Mouse (Mus musculus): ENCODE measurements around the gene Dmrtc1a. TPM values are rescaled to one million over a fixed set of nuclear protein-coding genes. Genes with fewer than 3 reads are reported as not detected.
"Not testable (repeated sequence)": the region's sequence is repeated elsewhere in the genome, so short reads cannot be mapped to it uniquely, and the experiment has no call there.

The Dmrtc1a gene
- total RNA-seq (2021), result under 1 TPM in 1 of 2 experiments, not detected in 1; 0.31 TPM

DNA sequence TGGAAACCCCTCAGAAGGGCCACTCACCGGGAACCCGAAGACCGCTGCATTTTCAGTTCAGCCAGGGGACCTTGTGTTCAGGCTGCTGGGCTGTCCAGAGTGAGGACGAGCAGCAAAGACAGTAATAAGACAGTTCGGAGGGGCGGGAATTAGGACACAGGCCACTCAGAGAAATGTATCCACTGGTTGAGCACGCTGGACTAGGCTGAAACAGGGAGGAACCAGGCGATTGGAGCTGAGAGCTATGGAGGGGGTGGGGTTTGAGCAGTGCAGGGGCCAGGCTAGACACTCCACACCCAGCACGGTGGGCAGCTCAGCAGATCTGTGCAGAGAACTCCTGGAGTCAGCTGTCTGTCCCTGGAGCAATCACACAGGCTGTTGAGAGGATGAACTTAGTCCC lies at the start of gene Dmrtc1a, which contains the start of gene 1700011M02Rik:
Gene Dmrtc1a, minus strand, starts transcription at position 101 of the 400 bp plus-strand sequence.
Gene 1700011M02Rik, plus strand, starts transcription at position 319 of the 400 bp plus-strand sequence.
- not testable (repeated sequence) for DNase-seq

DNA sequence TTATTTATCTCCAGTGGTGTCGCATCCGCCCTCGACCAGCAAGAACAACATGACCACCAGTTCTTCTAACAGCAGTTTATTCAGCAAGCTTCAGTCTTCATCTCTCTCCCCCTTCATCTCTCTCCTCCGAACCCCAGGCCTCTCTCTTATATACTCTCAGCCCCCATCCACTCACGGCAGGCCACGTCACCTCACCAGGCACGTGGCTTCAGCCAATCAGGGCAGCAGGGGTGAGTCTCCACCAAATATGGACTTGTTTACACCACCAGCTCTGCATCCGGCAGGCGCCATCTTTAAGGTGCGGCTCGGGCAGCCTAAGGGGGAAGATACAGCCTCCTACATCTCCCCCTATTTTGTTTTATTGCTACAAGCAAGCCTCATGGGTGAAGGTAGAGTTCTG lies 41.6 kb upstream of the Dmrtc1a start:
- not testable (repeated sequence) for DNase-seq

DNA sequence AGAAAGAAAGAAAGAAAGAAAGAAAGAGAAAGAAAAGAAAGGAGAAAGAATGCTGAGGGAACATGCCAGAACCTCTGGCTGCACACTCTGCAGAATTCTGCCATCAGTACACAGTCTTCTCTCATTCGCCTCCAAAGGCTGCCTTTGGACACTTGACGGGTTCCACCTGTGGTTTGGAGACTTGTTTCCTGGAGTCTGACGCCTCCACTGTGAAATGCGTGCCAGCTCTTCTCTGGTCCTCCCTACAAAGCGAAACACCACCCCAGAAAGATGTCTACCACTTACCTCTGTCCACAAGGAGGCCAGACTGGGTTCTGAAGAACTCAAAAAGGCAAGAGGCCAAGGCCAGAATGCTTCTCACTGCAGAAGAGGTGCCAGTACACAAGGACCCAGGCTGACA lies 28.3 kb upstream of the Dmrtc1a start:
- DNase-seq, result no peak

- no peak for DNase-seq
Measured at GRCm38 (mm10) chrX:102934395-102934764, 25.9 kb upstream of the Dmrtc1a start.

DNA sequence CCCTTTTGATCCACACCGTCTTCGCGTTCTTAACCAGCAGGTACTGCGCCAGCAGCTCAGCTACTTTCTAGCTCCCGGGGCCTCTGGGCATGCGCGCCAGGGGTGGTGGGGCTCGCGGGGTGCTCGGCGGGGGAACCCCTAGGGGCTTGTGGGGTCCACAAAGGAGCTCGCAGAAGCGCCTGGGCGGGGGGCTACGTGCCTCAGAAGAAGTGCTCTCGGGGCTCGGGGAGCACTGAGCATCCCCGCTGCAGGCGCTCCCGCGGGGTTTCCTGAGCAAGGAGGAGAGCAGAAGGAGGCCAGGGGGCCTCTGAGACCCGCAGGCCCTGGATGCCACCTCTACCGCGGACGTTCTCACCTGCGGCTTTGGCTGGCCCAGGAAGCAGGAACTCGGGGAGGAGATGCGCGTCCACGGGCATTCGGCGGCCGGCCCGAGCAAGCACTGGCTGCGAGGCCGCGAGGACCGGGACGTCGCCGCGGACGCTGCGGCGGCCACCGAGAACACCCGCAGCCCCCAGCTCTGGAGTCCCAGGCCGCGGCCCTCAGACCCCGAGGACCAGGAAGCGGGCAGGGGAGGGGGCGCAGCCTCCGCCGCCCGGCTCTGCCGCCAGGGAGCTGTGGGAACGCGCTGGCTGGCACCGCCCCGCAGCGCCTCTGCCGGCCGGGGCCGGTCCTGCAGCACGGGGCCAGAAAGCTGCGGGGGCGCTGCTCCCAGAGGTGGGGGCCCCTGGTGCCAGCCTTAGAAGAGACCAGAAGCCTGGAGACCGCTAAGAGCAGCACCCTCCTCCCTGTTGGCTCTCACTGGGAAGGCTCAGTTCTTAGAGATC lies 25.3 kb upstream of the Dmrtc1a start:
- peak; percentile 33 for DNase-seq

DNA sequence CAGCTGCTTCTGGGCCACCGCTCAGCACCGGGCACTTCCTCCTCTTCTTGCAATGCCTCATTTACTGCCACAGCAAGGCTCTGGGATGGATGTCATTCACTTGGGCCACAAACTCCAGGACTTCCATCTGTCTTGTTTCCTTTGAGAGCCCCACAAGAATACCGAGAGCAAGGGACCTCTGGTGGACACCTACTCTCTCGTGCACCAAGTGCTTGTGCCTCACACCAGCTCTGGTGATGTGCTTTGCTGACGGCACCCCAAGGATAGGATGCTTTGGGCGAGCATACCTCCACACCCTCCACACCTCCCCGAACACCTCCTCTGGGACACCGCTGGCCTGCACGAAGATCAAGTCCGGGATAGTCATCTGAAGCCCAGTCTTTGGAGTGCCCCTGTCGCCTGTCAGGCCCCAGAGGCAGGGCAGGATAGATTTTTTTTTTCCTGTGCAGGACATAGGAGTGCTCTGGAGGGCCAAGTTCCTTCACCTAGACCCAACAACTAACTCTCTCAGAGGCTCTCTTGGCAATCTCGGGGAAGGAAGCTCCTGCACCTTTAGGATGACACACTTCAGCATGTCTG lies 24.6 kb upstream of the Dmrtc1a start:
- no peak for DNase-seq

DNA sequence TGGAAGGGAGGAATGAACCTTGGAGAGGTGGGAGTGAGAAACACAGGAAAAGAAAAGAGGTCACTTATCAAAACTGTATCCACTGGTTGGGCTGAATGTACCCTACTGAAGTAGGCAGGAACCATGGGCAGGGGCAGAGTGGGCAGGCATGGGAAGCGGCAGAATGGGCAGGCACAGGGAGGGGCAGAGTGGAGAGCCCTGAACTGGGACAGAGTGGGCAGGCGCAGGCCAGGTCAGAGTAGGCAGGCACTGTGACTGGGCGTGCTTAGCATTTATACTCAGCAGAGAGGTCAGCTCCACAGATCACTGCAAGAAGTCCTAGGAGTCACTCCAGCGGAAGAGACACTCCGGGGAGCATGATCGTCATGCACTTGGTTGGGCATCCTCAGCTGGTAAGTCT lies 19.6 kb upstream of the Dmrtc1a start, which contains the start of gene 1700018G05Rik:
Gene 1700018G05Rik, plus strand, starts transcription at position 301 of the 400 bp plus-strand sequence.
- not testable (repeated sequence) for DNase-seq

- DNase-seq, result peak; percentile 50
Measured at GRCm38 (mm10) chrX:102926707-102927106, 18.2 kb upstream of the Dmrtc1a start.

- DNase-seq, result not testable (repeated sequence)
Measured at GRCm38 (mm10) chrX:102914823-102915222, 6.3 kb upstream of the Dmrtc1a start.

DNA sequence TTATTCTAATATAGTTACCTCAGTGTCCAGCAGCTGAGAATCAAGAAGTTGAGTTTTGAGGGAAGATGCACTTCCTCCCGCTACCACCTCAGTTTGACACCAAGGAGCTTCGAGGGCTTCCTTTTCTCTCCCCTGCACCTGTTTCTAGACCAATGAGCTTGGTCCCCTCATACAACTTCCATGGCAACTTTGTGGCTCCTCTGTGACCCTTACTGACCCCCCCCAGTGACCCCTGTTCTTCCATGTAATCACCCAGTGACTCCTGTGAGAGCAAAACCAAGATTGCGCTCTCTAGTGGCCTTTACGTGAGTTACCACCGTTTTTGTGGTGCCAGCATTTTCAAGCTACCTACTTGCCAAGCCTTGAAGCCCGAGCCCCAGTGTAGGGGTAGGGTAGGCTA lies 40.6 kb downstream of the Dmrtc1a start, which contains the start of gene 1700031F05Rik:
Gene 1700031F05Rik, minus strand, starts transcription at position 101 of the 400 bp plus-strand sequence.
- no peak for DNase-seq

DNA sequence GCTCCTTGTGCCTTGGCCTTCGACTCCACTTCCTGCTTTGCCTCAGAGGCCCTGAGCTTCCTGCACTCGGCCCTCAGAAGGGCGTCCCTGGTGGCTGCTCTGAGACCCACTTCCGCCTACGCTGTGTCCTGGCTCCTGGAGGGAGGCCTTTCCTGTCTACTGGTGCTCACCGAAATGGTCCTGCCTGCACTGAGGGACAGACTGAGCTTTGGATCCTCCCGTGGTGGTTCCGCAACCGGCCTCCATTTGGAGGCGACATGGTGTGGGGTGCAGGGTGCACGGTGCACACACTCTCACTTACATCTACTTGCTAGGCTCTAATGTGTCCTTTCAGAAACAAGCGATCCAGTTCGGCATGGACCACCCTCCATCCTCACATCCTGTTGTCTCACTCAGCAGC lies 54.0 kb downstream of the Dmrtc1a start, which contains the start of gene Dmrtc1c2:
Gene Dmrtc1c2, minus strand, starts transcription at position 101 of the 400 bp plus-strand sequence.
- not testable (repeated sequence) for DNase-seq

Other genes starting within 250 kb of the Dmrtc1a start
- gene Gm3880, start 221.7 kb downstream of the Dmrtc1a start, total RNA-seq (2021), result not detected
- not detected for gene Gm9112, start 201.1 kb downstream of the Dmrtc1a start, total RNA-seq (2021)
- gene Dmrtc1b, start 200.8 kb downstream of the Dmrtc1a start, total RNA-seq (2021), result not detected
- gene Dmrtc1c1, start 105.7 kb downstream of the Dmrtc1a start, total RNA-seq (2021), result not detected
- gene Dmrtc1c2, start 54.1 kb downstream of the Dmrtc1a start, total RNA-seq (2021), result not detected
- not detected for gene 1700031F05Rik, start 40.7 kb downstream of the Dmrtc1a start, total RNA-seq (2021)
- gene 1700011M02Rik, start 218 bp upstream of the Dmrtc1a start, total RNA-seq (2021), result not detected
- gene 1700018G05Rik, start 19.7 kb upstream of the Dmrtc1a start, total RNA-seq (2021), result not detected